ENCODE assay signal across 15 mouse cellular contexts in genomic region chr3:87323778-87324177, GRCm38 (mm10). TPM values are rescaled to one million over a fixed set of nuclear protein-coding genes. Genes with fewer than 3 reads are reported as not detected.
A peak's percentile ranks its signal among the peaks of the same experiment; 100 is the strongest.
DNase-seq lines count a peak whose midpoint lies in the region; ATAC-seq and TF ChIP-seq lines count a peak whose summit lies in the region.
"Had no signal": no experiment of that assay in that cellular context is flagged by ENCODE, and none has a peak within 500 bp of the region (broad histone marks: within the 10 kb centered on the region; RNA-seq: fewer than 3 reads in every experiment).

No protein-coding gene starts in this region.

- H3K4me3 ChIP-seq in MEL (ENCODE audit: control insufficient read depth in 1 of 2, insufficient read depth in 1 of 2, low read depth in 2 of 2, low read length in 2 of 2), result no peak overlapping the region
- H3K4me3 ChIP-seq in forebrain, embryonic 11.5 days (ENCODE audit: low read depth, low read length), result no peak overlapping the region
- H3K4me3 ChIP-seq: forebrain, embryonic 12.5 days had no signal

- peak; percentile 10 for DNase-seq in adrenal gland, postnatal 14 days
- DNase-seq in adrenal gland, adult 2 months, result no peak
- DNase-seq in kidney, postnatal 36 days, result peak; percentile 4 to 5
- DNase-seq in kidney, adult 8-10 months, result no peak
- peak; percentile 46 for DNase-seq in MEL (ENCODE audit: low read depth, low spot score)
- no peak for DNase-seq in thymus, adult 18-20 months
- DNase-seq in forebrain, embryonic 11.5 days (ENCODE audit: low spot score), result no peak
- DNase-seq: cerebellum, postnatal 25 days; kidney, adult 18-20 months; lung, postnatal 36 days had no signal

- TF ChIP-seq EP300 in MEL (IDR thresholded peaks at IDR 0.05; ENCODE audit: low read depth in 1 of 2, low read length in 2 of 2), result no peak

- TF ChIP-seq POLR2A in MEL (IDR thresholded peaks at IDR 0.05; ENCODE audit: control insufficient read depth in 1 of 2, insufficient read depth in 1 of 2, low read depth in 1 of 2, low read length in 2 of 2, poor library complexity in 1 of 2), result no peak

- H3K79me2 ChIP-seq in MEL (ENCODE audit: control insufficient read depth, insufficient read depth, low read length, poor library complexity), result no peaks in the 10 kb centered on the region

- no peak overlapping the region for H3K9ac ChIP-seq in MEL (ENCODE audit: control insufficient read depth, low read depth, low read length, poor library complexity, severe bottlenecking)
- H3K9ac ChIP-seq in forebrain, embryonic 11.5 days (ENCODE audit: low read length), result no peak overlapping the region
- H3K9ac ChIP-seq: forebrain, embryonic 12.5 days had no signal

- no peak overlapping the region for H3K27ac ChIP-seq in MEL (ENCODE audit: control insufficient read depth, low read depth, low read length)
- H3K27ac ChIP-seq in forebrain, embryonic 11.5 days (ENCODE audit: low read depth, low read length), result no peak overlapping the region
- H3K27ac ChIP-seq: forebrain, embryonic 12.5 days had no signal

- peak in 1 of 3 experiments; percentile 14; a peak in 1 of 6 replicates for TF ChIP-seq CTCF in MEL (IDR thresholded peaks at IDR 0.05 in 2 of 3, conservative IDR thresholded peaks at IDR 0.05 in 1 of 3; ENCODE audit: control insufficient read depth in 1 of 3, insufficient read depth in 1 of 3, low read depth in 2 of 3, low read length in 3 of 3, poor library complexity in 1 of 3, severe bottlenecking in 1 of 3)

- no peaks in the 10 kb centered on the region for H3K9me3 ChIP-seq in MEL (replicated peaks; ENCODE audit: insufficient read depth, low read length)
- H3K9me3 ChIP-seq in forebrain, embryonic 11.5 days (ENCODE audit: control insufficient read depth, low read length), result no peaks in the 10 kb centered on the region
- H3K9me3 ChIP-seq: forebrain, embryonic 12.5 days had no signal

- H3K36me3 ChIP-seq in MEL (ENCODE audit: control insufficient read depth in 1 of 2, insufficient read depth in 2 of 2, low read length in 2 of 2), result no peaks in the 10 kb centered on the region
- H3K36me3 ChIP-seq in forebrain, embryonic 11.5 days (ENCODE audit: control insufficient read depth, insufficient read depth, low read length), result no peaks in the 10 kb centered on the region
- H3K36me3 ChIP-seq: forebrain, embryonic 12.5 days had no signal

- 21% methylated on average over 3 of the region's 3 CpGs for WGBS in forebrain, embryonic 11.5 days

- ATAC-seq in granulocyte monocyte progenitor cell, adult 5-6 weeks (replicated peaks; ENCODE audit: poor library complexity, severe bottlenecking), result peak; percentile 55
- no peak for ATAC-seq in forebrain, embryonic 11.5 days (replicated peaks; ENCODE audit: low FRiP score)

- no peak overlapping the region for H3K4me2 ChIP-seq in forebrain, embryonic 11.5 days (ENCODE audit: low read depth, low read length, severe bottlenecking)
- H3K4me2 ChIP-seq: forebrain, embryonic 12.5 days; heart, embryonic 11.5 days had no signal

- no peaks in the 10 kb centered on the region; a peak in 2 of 4 replicates for H3K27me3 ChIP-seq in MEL (ENCODE audit: control insufficient read depth in 1 of 2, insufficient read depth in 2 of 2, low read length in 2 of 2)
- no peaks in the 10 kb centered on the region for H3K27me3 ChIP-seq in forebrain, embryonic 11.5 days (ENCODE audit: control insufficient read depth, insufficient read depth, low read length)
- H3K27me3 ChIP-seq: forebrain, embryonic 12.5 days had no signal

- no peaks in the 10 kb centered on the region for H3K4me1 ChIP-seq in MEL (ENCODE audit: control insufficient read depth in 1 of 2, insufficient read depth in 2 of 2, low read length in 2 of 2)
- H3K4me1 ChIP-seq in forebrain, embryonic 11.5 days (replicated peaks; ENCODE audit: control insufficient read depth, insufficient read depth, low read length), result no peaks in the 10 kb centered on the region
- H3K4me1 ChIP-seq: forebrain, embryonic 12.5 days had no signal

- peak; percentile 34 for TF ChIP-seq RAD21 in MEL (IDR thresholded peaks at IDR 0.05; ENCODE audit: low read depth, low read length)

TF ChIP-seq in MEL, 35 proteins besides CTCF, POLR2A, EP300 and RAD21:
- peak; percentile 34 for TF ChIP-seq SMC3 (IDR thresholded peaks at IDR 0.05; ENCODE audit: low read depth, low read length)
- TF ChIP-seq ZC3H11A (IDR thresholded peaks at IDR 0.05; ENCODE audit: low read depth, low read length), result peak; percentile 23; the same call in 1 of the 2 replicates
- TF ChIP-seq TAL1 (IDR thresholded peaks at IDR 0.05; ENCODE audit: low read length), result no peak
TF ChIP-seq in MEL: peak in this region for 2.

RNA-seq across cellular contexts. Expression of gene Cd5l, which starts 33.9 kb away (rescaled TPM):
- 2.4 and 6.0 TPM in 2 replicates for total RNA-seq in adrenal gland, postnatal 14 days (2021)
- under 1 TPM; 0.55 to 0.66 TPM for total RNA-seq in adrenal gland, adult 2 months (2021)
- 0.22 and 0.42 TPM in 2 replicates for polyA plus RNA-seq in adrenal gland, adult 2 months (2012; rRNA removed)
- total RNA-seq in MEL (2012; rRNA removed), result not detected in 2 replicates
- not detected for polyA plus RNA-seq in MEL (2012; ENCODE audit: insufficient read depth in 1 of 2, insufficient read length in 2 of 2, low read depth in 1 of 2, low replicate concordance in 2 of 2, missing spikeins in 1 of 2)
- total RNA-seq in granulocyte monocyte progenitor cell, adult 5-6 weeks (2014; fragmentation: Nextera tagmentation), result not detected in 2 replicates
- total RNA-seq in granulocyte monocyte progenitor cell, adult 5-6 weeks (2017), result 0.65 TPM in 1 of 2 replicates, not detected in the other
- polyA plus RNA-seq in forebrain, embryonic 11.5 days (2014; fragmentation: Nextera tagmentation; extraction: Ambion mirVana), result not detected in 2 replicates
- polyA plus RNA-seq: C2C12; forebrain, embryonic 12.5 days; neural tube, embryonic 14.5 days had no signal

RNA-seq across cellular contexts. Expression of gene Fcrl1, which starts 52.4 kb away (rescaled TPM):
- total RNA-seq in adrenal gland, postnatal 14 days (2021), result 0.22 and 6.1 TPM in 2 replicates
- total RNA-seq in adrenal gland, adult 2 months (2021), result not detected
- 0.06 and 0.20 TPM in 2 replicates for polyA plus RNA-seq in adrenal gland, adult 2 months (2012; rRNA removed)
- total RNA-seq in MEL (2012; rRNA removed), result not detected in 2 replicates
- polyA plus RNA-seq in MEL (2012; ENCODE audit: insufficient read depth in 1 of 2, insufficient read length in 2 of 2, low read depth in 1 of 2, low replicate concordance in 2 of 2, missing spikeins in 1 of 2), result under 1 TPM in 1 of 2 experiments, not detected in 1; 0.07 TPM
- 2.1 and 4.1 TPM in 2 replicates for total RNA-seq in granulocyte monocyte progenitor cell, adult 5-6 weeks (2014; fragmentation: Nextera tagmentation)
- 0.69 and 0.82 TPM in 2 replicates for total RNA-seq in granulocyte monocyte progenitor cell, adult 5-6 weeks (2017)
- not detected in 2 replicates for polyA plus RNA-seq in forebrain, embryonic 11.5 days (2014; fragmentation: Nextera tagmentation; extraction: Ambion mirVana)
- polyA plus RNA-seq: C2C12; forebrain, embryonic 12.5 days; heart, embryonic 11.5 days; neural tube, embryonic 14.5 days had no signal

Comparison
In these comparisons a context has a peak if more than half of its experiments do, and no peak if none do; other contexts are left out.
1. DNase-seq: peak in adrenal gland, postnatal 14 days (single experiment), kidney, postnatal 36 days (2 of 2) and MEL (single experiment); none in adrenal gland, adult 2 months (single experiment), kidney, adult 8-10 months (0 of 2), thymus, adult 18-20 months (0 of 2) and forebrain, embryonic 11.5 days (single experiment).